ENCODE assay signal across 9 mouse cellular contexts in the genomic region with DNA sequence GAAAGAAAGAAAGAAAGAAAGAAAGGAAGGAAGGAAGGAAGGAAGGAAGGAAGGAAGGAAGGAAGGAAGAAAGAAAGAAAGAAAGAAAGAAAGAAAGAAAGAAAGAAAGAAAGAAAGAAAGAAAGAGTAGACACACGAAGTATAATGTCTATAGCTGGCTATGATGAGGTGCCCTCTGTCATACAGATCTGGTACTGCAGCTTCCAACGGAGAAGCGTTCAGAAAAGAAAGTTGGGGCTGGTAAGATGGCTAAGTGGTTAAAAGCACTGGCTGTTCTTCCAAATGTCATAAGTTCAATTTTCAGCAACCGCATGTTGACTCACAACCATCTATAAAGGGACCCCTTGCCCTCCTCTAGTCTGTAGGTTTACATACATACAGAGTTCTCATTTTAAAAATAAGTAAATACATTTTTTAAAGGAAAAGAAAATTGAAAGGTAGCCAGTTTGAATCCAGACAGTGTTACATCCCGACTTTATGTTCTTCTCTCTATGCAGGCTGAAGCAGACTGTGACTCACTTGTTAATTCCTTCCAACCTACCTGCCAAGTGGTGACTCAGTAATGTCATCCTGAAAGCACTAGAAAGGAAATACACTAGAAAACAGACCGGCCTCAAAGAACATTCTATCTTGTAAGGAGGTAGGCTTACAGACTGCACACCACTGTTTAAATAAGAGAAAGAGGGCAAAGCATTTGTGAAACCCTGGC. TPM values are rescaled to one million over a fixed set of nuclear protein-coding genes. Genes with fewer than 3 reads are reported as not detected.
DNase-seq lines count a peak whose midpoint lies in the region; TF ChIP-seq lines count a peak whose summit lies in the region.
"Had no signal": no experiment of that assay in that cellular context is flagged by ENCODE, and none has a peak within 500 bp of the region (broad histone marks: within the 10 kb centered on the region; RNA-seq: fewer than 3 reads in every experiment).

No protein-coding gene starts in this region.

- H3K4me3 ChIP-seq in E14TG2a.4 (replicated peaks; ENCODE audit: low read length) = no peak overlapping the region
- no peak overlapping the region for H3K4me3 ChIP-seq in hindbrain, embryonic 10.5 days

- TF ChIP-seq CTCF in E14TG2a.4 (conservative IDR thresholded peaks at IDR 0.05; ENCODE audit: low read length) = peak; percentile 53

- peak; percentile 74 to 79 for DNase-seq in cerebellum, postnatal 10 days
- no peak for DNase-seq in cerebellum, adult 8-10 months
- DNase-seq in layer of hippocampus, adult 11-12 months (ENCODE audit: low spot score) = peak; percentile 45
- no peak for DNase-seq in layer of hippocampus, adult 9-11 months
- DNase-seq in heart, postnatal 36 days = peak; percentile 25 to 31
- DNase-seq in telencephalon, adult 2 months (ENCODE audit: low read depth, low spot score) = peak; percentile 72
- no peak for DNase-seq in hindbrain, embryonic 10.5 days (ENCODE audit: low spot score)

- peaks cover 29% of the 10 kb centered on the region for H3K4me1 ChIP-seq in E14TG2a.4 (replicated peaks; ENCODE audit: low read depth, low read length)
- peaks cover 10% of the 10 kb centered on the region for H3K4me1 ChIP-seq in hindbrain, embryonic 10.5 days (replicated peaks)

- intact Hi-C loops in heart, postnatal 36 days (cut with DNase I) = no loop called here

- peaks cover 17% of the 10 kb centered on the region; the same call in 1 of the 2 replicates for H3K27me3 ChIP-seq in E14TG2a.4 (ENCODE audit: insufficient read depth, low read length)
- 0 out of 2 replicates have a peak, but pooled peaks cover 6% of the 10 kb centered on the region for H3K27me3 ChIP-seq in hindbrain, embryonic 10.5 days (ENCODE audit: insufficient read depth, poor library complexity, severe bottlenecking)

- peaks cover 9% of the 10 kb centered on the region; the same call in 1 of the 2 replicates for H3K9me3 ChIP-seq in E14TG2a.4 (ENCODE audit: low read length)
- H3K9me3 ChIP-seq in hindbrain, embryonic 10.5 days = peaks cover 8% of the 10 kb centered on the region; the same call in 1 of the 2 replicates

- no peak overlapping the region for H3K27ac ChIP-seq in hindbrain, embryonic 10.5 days

- H3K36me3 ChIP-seq in E14TG2a.4 (ENCODE audit: insufficient read depth, low read length) = no peaks in the 10 kb centered on the region
- H3K36me3 ChIP-seq in hindbrain, embryonic 10.5 days = no peaks in the 10 kb centered on the region
- H3K36me3 ChIP-seq: G1E had no signal

- 55% methylated on average over 6 of the region's 6 CpGs for WGBS in hindbrain, embryonic 10.5 days

RNA-seq across cellular contexts. Expression of a gene that starts 31.4 kb away (rescaled TPM):
- 10 to 100 TPM; 14.1 to 14.3 TPM for total RNA-seq in heart, postnatal 36 days (2021)
- 1.0 and 2.5 TPM in 2 replicates for polyA plus RNA-seq in hindbrain, embryonic 10.5 days (2016; fragmentation: Nextera tagmentation; extraction: Ambion mirVana)
- polyA plus RNA-seq: G1E had no signal

Comparison
In these comparisons a context has a peak if more than half of its experiments do, and no peak if none do; other contexts are left out.
1. DNase-seq: peak in cerebellum, postnatal 10 days (2 of 2), layer of hippocampus, adult 11-12 months (single experiment), heart, postnatal 36 days (2 of 2) and telencephalon, adult 2 months (single experiment); none in cerebellum, adult 8-10 months (single experiment), layer of hippocampus, adult 9-11 months (single experiment) and hindbrain, embryonic 10.5 days (single experiment).